Mouse (Mus musculus): ENCODE data around the gene Ahnak.
"Not testable (repeated sequence)": the region's sequence is repeated elsewhere in the genome, so short reads cannot be mapped to it uniquely, and the experiment has no call there.

Ahnak gene

GRCm38 (mm10) chr19:9047207-9047945 is 58.3 kb downstream of the Ahnak start:
- DNase-seq, result no peak

GRCm38 (mm10) chr19:9047946-9048387 is 58.9 kb downstream of the Ahnak start:
- no peak for DNase-seq

- DNase-seq, result no peak
These were observed 60.0 kb downstream of the Ahnak start for GRCm38 (mm10) chr19:9048981-9049687.

GRCm38 (mm10) chr19:9050294-9051229 is 61.5 kb downstream of the Ahnak start:
- DNase-seq, result no peak

GRCm38 (mm10) chr19:9051985-9052384 is 62.9 kb downstream of the Ahnak start:
- not testable (repeated sequence) for DNase-seq

GRCm38 (mm10) chr19:9052803-9053431 is 63.8 kb downstream of the Ahnak start:
- DNase-seq, result no peak

- DNase-seq, result peak in 1 of 2 experiments; percentile 21
These were observed 66.1 kb downstream of the Ahnak start for GRCm38 (mm10) chr19:9055153-9055552.

GRCm38 (mm10) chr19:9055703-9056355 is 66.7 kb downstream of the Ahnak start:
- no peak for DNase-seq

- no peak for DNase-seq
These were observed 68.6 kb downstream of the Ahnak start for GRCm38 (mm10) chr19:9057679-9058078.

- no peak for DNase-seq
These were observed 69.3 kb downstream of the Ahnak start for GRCm38 (mm10) chr19:9058331-9058884.

- no peak for DNase-seq
These were observed 69.9 kb downstream of the Ahnak start for GRCm38 (mm10) chr19:9058944-9059343.

- no peak for DNase-seq
These were observed 70.3 kb downstream of the Ahnak start for GRCm38 (mm10) chr19:9059391-9059790.

GRCm38 (mm10) chr19:9060103-9060502 is 71.0 kb downstream of the Ahnak start:
- DNase-seq, result no peak

GRCm38 (mm10) chr19:9061221-9061893 is 72.3 kb downstream of the Ahnak start:
- peak in 1 of 2 experiments; percentile 45 for DNase-seq

GRCm38 (mm10) chr19:9062822-9063221 is 73.7 kb downstream of the Ahnak start:
- no peak for DNase-seq

- no peak for DNase-seq
These were observed 74.7 kb downstream of the Ahnak start for GRCm38 (mm10) chr19:9063831-9064230.

GRCm38 (mm10) chr19:9065621-9066561 is 76.8 kb downstream of the Ahnak start:
- DNase-seq, result no peak

- no peak for DNase-seq
These were observed 78.2 kb downstream of the Ahnak start for GRCm38 (mm10) chr19:9067292-9067691.

- no peak for DNase-seq
These were observed 80.7 kb downstream of the Ahnak start for GRCm38 (mm10) chr19:9069687-9070307.

Measured in kidney, adult 8-10 months (tissue).